Mouse (Mus musculus) layer of hippocampus, adult 8-10 months (tissue): ENCODE measurements around the gene Adamtsl4. TPM values are rescaled to one million over a fixed set of nuclear protein-coding genes. Genes with fewer than 3 reads are reported as not detected.
A peak's percentile ranks its signal among the peaks of the same experiment; 100 is the strongest.

Experiments
- DNase-seq, 2 experiments: peaks; one replicate each; pipeline ENCODE4 v3.0.0; 2022; ENCODE audit warnings: low spot score in 2 of 2
- microRNA-seq, 2 experiments: library from miRNA; unstranded; fragments of <30 nt; microRNA quantifications; one replicate each; pipeline ENCODE4 v1.2.0; 2022
- total RNA-seq, 4 experiments: library from RNA; stranded (reverse); gene quantifications; 2 replicates each; pipeline ENCODE4 v1.2.4; 2022

Adamtsl4 gene
- total RNA-seq, 4 experiments from 2014 or later, result 5.2 to 17.9 (median 10.4) TPM

DNA sequence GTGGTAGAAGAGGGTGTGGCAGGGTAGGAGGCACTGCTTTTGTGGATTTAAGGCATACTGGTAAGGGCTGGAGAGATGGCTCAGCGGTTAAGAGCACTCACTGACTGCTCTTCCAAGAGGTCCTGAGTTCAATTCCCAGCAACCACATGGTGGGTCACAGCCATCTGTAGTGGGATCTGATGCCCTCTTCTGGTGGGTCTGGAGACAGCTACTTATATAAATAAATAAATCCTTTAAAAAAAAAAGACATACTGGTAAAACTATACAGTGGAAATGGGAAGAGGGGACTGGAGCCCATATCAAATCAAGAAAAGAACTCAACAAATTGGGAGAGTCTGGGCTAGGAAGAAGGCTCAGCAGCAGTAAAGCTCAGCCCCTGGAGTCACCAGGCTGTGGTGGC lies 48.0 kb downstream of the Adamtsl4 start:
- no peak for DNase-seq

DNA sequence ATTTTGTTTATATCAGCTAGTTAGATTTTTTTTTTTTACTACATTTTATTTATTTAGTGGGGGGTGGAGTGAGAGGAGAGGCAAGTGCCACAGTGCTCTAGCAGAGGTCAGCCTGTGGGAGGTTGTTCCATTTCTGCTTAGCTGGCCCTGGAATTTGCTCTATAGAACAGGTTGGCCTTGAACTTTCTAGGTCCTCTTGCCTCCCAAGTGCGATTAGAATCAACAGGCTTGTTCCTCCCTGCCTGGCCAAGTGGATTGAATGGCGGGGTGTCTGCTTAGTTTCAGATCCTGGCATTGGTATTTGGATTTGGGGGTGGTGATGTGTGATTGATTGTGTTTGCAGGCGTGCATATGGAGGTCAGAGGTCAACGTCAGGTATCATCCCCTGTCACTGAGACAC lies 51.6 kb downstream of the Adamtsl4 start:
- no peak for DNase-seq

DNA sequence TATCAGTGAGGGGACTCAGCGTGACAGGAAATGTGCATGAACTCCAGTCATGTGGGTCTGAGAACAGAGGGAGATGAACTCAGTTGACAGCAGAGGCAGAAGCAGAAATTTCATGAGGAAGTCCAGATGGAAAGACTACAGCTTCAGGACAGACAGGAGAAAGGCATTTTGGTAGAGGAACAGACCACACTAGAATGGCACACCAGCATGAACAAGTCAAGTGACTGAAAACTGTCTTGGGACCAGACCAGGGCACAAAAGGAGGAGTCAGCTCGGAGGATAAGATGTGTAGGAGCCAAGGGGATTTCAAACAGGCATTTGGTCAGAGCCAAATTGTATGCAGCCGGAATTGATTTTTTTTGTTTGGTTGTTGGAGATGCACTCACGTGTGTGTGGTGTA lies 52.1 kb downstream of the Adamtsl4 start:
- DNase-seq, result no peak

DNA sequence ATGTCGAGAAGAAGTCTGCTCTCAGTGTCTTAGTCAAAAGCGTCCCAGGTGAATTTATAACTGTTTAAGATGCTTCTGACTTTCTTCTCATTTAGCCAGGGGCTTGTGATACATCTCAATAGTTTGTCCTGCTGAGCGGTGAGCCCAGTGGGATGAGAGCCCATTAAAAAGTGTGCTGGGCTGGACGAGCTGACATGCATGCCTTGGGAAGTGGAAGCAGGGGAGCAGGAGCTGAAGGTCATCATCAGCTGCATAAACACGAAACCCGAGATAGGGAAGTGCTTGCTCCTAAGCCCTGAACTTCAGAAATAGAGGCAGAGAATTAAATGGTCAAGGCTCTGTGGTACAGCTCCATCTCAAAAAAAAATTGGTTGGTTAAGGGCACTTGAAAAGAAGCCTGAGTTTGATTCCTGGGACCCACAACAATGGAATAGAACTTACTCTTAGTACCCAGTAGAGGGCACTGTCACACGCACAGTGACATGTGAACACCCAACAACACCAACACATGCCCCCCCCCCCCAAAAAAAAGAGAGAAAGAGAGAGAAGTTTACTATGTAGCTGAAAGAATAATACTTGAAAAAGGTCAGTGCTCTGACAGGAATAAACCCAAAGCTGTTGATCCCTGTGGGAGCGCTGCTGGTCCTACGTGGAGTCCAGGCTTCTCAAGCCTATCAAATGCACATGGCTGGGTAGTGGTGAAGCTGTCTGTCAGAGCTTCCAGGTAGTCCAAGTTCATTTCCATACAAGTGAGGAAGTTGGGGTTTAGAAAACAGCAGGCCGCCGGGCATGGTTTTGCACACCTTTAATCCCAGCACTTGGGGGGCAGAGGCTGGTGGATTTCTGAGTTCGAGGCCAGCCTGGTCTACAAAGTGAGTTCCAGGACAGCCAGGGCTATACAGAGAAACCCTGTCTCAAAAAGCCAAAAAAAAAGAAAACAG lies 54.8 kb downstream of the Adamtsl4 start:
- no peak for DNase-seq

DNA sequence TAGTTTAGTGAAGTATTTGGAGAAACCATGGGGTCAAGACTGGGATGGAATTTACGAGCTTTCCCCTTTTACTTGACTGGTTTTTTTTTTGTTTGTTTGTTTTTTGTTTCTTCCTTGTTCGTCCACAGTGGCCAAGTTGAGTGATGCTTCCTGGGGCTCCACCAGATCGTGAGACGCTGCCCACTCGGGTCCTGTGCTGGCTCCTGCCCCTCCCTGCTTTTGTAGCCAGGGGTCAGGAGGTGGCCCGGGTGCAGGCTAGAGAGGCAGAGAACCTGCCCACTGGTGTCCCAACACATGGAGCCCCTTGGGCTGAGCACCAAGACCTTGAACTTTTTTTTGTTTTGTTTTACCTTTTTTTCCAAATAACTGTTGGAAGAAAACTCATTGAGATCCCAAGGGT lies 56.4 kb downstream of the Adamtsl4 start:
- no peak for DNase-seq

DNA sequence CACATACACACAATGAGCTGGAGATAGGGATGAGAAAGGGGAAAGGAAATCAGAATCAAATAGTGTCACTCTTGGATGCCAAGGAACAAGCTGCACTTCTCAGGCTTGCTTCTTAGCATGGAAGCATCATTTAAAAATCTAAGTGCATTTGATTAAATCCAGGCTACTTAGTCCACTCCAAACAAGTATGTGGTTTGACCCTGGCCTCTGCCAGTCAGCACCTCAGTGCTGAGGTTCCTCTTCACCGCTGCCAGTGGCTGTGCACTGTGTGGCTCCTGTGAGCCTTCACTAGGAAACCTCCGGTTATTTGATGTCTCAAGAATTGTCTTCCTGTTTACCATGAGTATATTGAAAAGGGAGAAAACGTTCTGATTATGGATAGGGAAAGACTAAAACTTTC lies 56.9 kb downstream of the Adamtsl4 start:
- no peak for DNase-seq

DNA sequence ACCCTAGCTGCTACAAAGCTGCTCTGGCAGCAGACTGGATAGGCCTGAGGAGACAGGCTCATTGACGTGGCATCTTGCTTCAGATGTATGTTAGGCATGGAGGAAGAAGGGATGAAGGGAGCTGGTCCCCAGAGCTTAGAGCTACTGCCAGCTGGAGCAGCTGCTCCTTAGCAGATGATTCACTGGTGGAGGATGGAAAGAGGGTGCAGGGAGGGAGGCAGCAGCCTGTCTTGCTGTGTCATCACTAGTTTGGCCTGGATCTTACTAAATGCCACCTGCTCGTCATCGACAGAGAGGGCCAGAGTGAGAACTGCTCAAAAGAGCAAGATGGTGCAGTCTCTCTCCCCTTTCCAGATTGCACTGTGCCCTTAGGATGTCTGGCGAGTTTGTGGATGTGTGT lies 58.0 kb downstream of the Adamtsl4 start:
- peak; percentile 76 to 81 for DNase-seq

DNA sequence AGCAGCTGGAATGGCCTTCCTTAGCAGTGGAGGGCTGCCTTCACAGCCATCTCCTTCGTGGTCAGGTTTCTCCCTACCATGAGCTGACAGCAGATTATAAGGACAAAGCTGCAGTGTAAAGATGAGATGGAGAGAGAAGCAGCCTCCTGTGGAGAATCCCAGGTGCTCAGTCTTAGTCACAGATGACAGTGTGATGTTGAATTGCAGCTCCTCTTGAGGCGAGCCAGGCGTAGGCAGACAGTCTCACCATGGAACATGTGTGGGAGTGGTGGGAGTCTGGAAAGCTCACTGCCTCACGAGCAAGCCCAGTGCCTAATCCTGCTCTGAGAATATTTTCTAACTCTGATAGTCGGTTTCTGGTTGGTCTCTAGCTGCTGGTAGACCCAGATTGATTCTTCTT lies 60.0 kb downstream of the Adamtsl4 start:
- DNase-seq, result peak; percentile 81

Small RNAs within 50 kb of the gene (microRNA-seq; reads per million reads assigned to microRNA genes)
- 0.25 to 0.96 reads per million in 2 experiments for gene Mir7014

Other genes starting within 250 kb of the Adamtsl4 start
- 1 to 10 TPM; 1.9 to 3.2 (median 2.8) TPM for gene Ctsk, start 188.7 kb downstream of the Adamtsl4 start, total RNA-seq
- gene Ctss, start 161.1 kb downstream of the Adamtsl4 start, total RNA-seq, result 100 to 1,000 TPM in 2 of 4 experiments, 10 to 100 TPM in 2; 61.9 to 591 (median 296) TPM
- not detected for gene Hormad1, start 128.2 kb downstream of the Adamtsl4 start, total RNA-seq
- 10 to 100 TPM; 20.3 to 27.0 (median 21.9) TPM for gene Golph3l, start 99.0 kb downstream of the Adamtsl4 start, total RNA-seq
- 100 to 1,000 TPM; 286 to 320 (median 297) TPM for gene Ensa, start 62.9 kb downstream of the Adamtsl4 start, total RNA-seq
- gene Mcl1, start 29.1 kb downstream of the Adamtsl4 start, total RNA-seq, result 10 to 100 TPM; 55.1 to 73.6 (median 61.1) TPM
- 10 to 100 TPM in 3 of 4 experiments, 1 to 10 TPM in 1; 9.7 to 13.9 (median 11.8) TPM for gene Ecm1, start 51.7 kb upstream of the Adamtsl4 start, total RNA-seq
- 10 to 100 TPM; 36.5 to 52.9 (median 41.8) TPM for gene Tars2, start 72.3 kb upstream of the Adamtsl4 start, total RNA-seq
- gene Rprd2, start 130.9 kb upstream of the Adamtsl4 start, total RNA-seq, result 10 to 100 TPM; 62.4 to 73.3 (median 71.2) TPM
- 10 to 100 TPM; 35.7 to 46.3 (median 40.5) TPM for gene Prpf3, start 168.0 kb upstream of the Adamtsl4 start, total RNA-seq
- gene Mrps21, start 183.6 kb upstream of the Adamtsl4 start, total RNA-seq, result 100 to 1,000 TPM; 125 to 159 (median 138) TPM
- gene Ciart, start 194.3 kb upstream of the Adamtsl4 start, total RNA-seq, result 10 to 100 TPM; 13.7 to 30.2 (median 21.4) TPM
- 10 to 100 TPM in 1 of 4 experiments, 1 to 10 TPM in 3; 2.9 to 11.2 (median 5.9) TPM for gene BC028528, start 204.1 kb upstream of the Adamtsl4 start, total RNA-seq
- gene Aph1a, start 206.1 kb upstream of the Adamtsl4 start, total RNA-seq, result 10 to 100 TPM; 53.9 to 75.7 (median 70.1) TPM
- gene Car14, start 216.8 kb upstream of the Adamtsl4 start, total RNA-seq, result 10 to 100 TPM in 3 of 4 experiments, 1 to 10 TPM in 1; 9.8 to 14.4 (median 11.1) TPM
- 10 to 100 TPM; 68.6 to 95.5 (median 95.0) TPM for gene Anp32e, start 241.3 kb upstream of the Adamtsl4 start, total RNA-seq